Mouse (Mus musculus) CH12.LX (cell line): ENCODE results near the gene Cyth3. TPM values are rescaled to one million over a fixed set of nuclear protein-coding genes. Genes with fewer than 3 reads are reported as not detected.

ENCODE experiments used
- DNase-seq: peaks from one replicate; pipeline ENCODE4 v3.0.0-alpha.2; 2013; ENCODE audit errors: extremely low read depth
- H3K27ac ChIP-seq: 2 replicates; pipeline ENCODE4 v1.5.1; 2012; ENCODE audit warnings: low read depth, mild to moderate bottlenecking, control low read depth, moderate library complexity; ENCODE audit not compliant: insufficient read depth
- H3K27me3 ChIP-seq: replicated peaks from 2 replicates; pipeline ENCODE3; 2012; ENCODE audit warnings: inconsistent platforms
- H3K36me3 ChIP-seq, 2 experiments: replicated peaks in 1 of 2; 2 replicates each; pipeline versions ENCODE3 to v1.6.1; 2012; ENCODE audit warnings: inconsistent platforms in 1 of 2, low read length in 1 of 2, mild to moderate bottlenecking in 1 of 2, mixed read lengths in 1 of 2, moderate library complexity in 1 of 2; ENCODE audit not compliant: control insufficient read depth in 1 of 2, insufficient read depth in 1 of 2
- H3K4me1 ChIP-seq, 2 experiments: 2 replicates each; pipeline ENCODE4 v1.6.1; 2012; ENCODE audit warnings: inconsistent platforms in 1 of 2, moderate library complexity in 1 of 2; ENCODE audit not compliant: insufficient read depth in 2 of 2, control insufficient read depth in 1 of 2
- H3K4me2 ChIP-seq: 2 replicates; pipeline ENCODE4 v1.6.1; 2012; ENCODE audit warnings: low read depth, mild to moderate bottlenecking, control low read depth; ENCODE audit not compliant: poor library complexity, insufficient read depth, severe bottlenecking
- H3K4me3 ChIP-seq, 3 experiments: fragments of 150-350 bp in 1 of 3; sonication (generic) in 1 of 3; replicated peaks in 1 of 3; 2 replicates each; pipeline versions ENCODE3 to v1.5.1; 2011 to 2012; ENCODE audit warnings: low read depth in 2 of 3, low read length in 2 of 3, mild to moderate bottlenecking in 2 of 3, moderate library complexity in 2 of 3, control low read depth in 1 of 3, improper control_type of control experiment in 1 of 3, inconsistent platforms in 1 of 3, mixed read lengths in 1 of 3; ENCODE audit not compliant: poor library complexity in 1 of 3
- H3K79me2 ChIP-seq: replicated peaks from 2 replicates; pipeline ENCODE4 v1.6.1; 2012; ENCODE audit warnings: mild to moderate bottlenecking, moderate library complexity; ENCODE audit not compliant: control insufficient read depth, poor library complexity, insufficient read depth, severe bottlenecking; ENCODE audit errors: extremely low read depth
- H3K9ac ChIP-seq: 2 replicates; pipeline ENCODE4 v1.6.1; 2012; ENCODE audit warnings: low read depth, mild to moderate bottlenecking, control low read depth, moderate library complexity; ENCODE audit not compliant: insufficient read depth
- H3K9me3 ChIP-seq: replicated peaks from 2 replicates; pipeline ENCODE3; 2012; ENCODE audit warnings: low read length, inconsistent platforms, mixed read lengths
- CTCF ChIP-seq, 2 experiments: IDR thresholded peaks in 1 of 2; conservative IDR thresholded peaks in 1 of 2; 2 replicates each; pipeline ENCODE4 v1.5.1; 2011 to 2012; ENCODE audit warnings: low read depth in 2 of 2, low read length in 2 of 2, improper control_type of control experiment in 1 of 2, inconsistent platforms in 1 of 2, mild to moderate bottlenecking in 1 of 2, moderate library complexity in 1 of 2
- E2F4 ChIP-seq: IDR thresholded peaks from 2 replicates; pipeline ENCODE4 v1.6.1; 2011; ENCODE audit warnings: low read depth, low read length, improper control_type of control experiment; ENCODE audit not compliant: insufficient replicate concordance
- GABPA ChIP-seq: IDR thresholded peaks from 2 replicates; pipeline ENCODE4 v1.6.1; 2012; ENCODE audit warnings: low read depth, low read length, improper control_type of control experiment, inconsistent platforms; ENCODE audit not compliant: insufficient replicate concordance
- HCFC1 ChIP-seq: IDR thresholded peaks from 2 replicates; pipeline ENCODE4 v1.6.1; 2012; ENCODE audit warnings: low read depth, mild to moderate bottlenecking, inconsistent platforms, low read length, improper control_type of control experiment
- IRF4 ChIP-seq: IDR thresholded peaks from 2 replicates; pipeline ENCODE4 v1.6.1; 2014; ENCODE audit warnings: low read depth, mild to moderate bottlenecking, inconsistent platforms, low read length, improper control_type of control experiment
- JUN ChIP-seq: IDR thresholded peaks from 2 replicates; pipeline ENCODE4 v1.6.1; 2011; ENCODE audit warnings: low read depth, mild to moderate bottlenecking, low read length, improper control_type of control experiment, moderate library complexity; ENCODE audit not compliant: insufficient read depth
- KAT2A ChIP-seq: IDR thresholded peaks from 2 replicates; pipeline ENCODE4 v1.6.1; 2012; ENCODE audit warnings: low read length, improper control_type of control experiment, inconsistent platforms; ENCODE audit not compliant: insufficient replicate concordance
- MAFK ChIP-seq: IDR thresholded peaks from 2 replicates; pipeline ENCODE4 v1.6.1; 2011; ENCODE audit warnings: low read length, improper control_type of control experiment; ENCODE audit not compliant: insufficient replicate concordance
- MAZ ChIP-seq: IDR thresholded peaks from 2 replicates; pipeline ENCODE4 v1.6.1; 2012; ENCODE audit warnings: low read depth, mild to moderate bottlenecking, inconsistent platforms, low read length, improper control_type of control experiment, moderate library complexity
- MEF2A ChIP-seq: IDR thresholded peaks from 2 replicates; pipeline ENCODE4 v1.6.1; 2014; ENCODE audit warnings: low read depth, mild to moderate bottlenecking, inconsistent platforms, low read length, improper control_type of control experiment, borderline replicate concordance
- PAX5 ChIP-seq: IDR thresholded peaks from 2 replicates; pipeline ENCODE4 v1.6.1; 2012; ENCODE audit warnings: low read length, inconsistent platforms, mixed read lengths
- RAD21 ChIP-seq: IDR thresholded peaks from 2 replicates; pipeline ENCODE4 v1.6.1; 2011; ENCODE audit warnings: low read depth, mild to moderate bottlenecking, low read length, improper control_type of control experiment, moderate library complexity
- RCOR1 ChIP-seq: conservative IDR thresholded peaks from 2 replicates; pipeline ENCODE4 v1.6.1; 2012; ENCODE audit warnings: low read depth, mild to moderate bottlenecking, inconsistent platforms, low read length, improper control_type of control experiment
- SIN3A ChIP-seq: IDR thresholded peaks from 2 replicates; pipeline ENCODE4 v1.6.1; 2012; ENCODE audit warnings: low read length, improper control_type of control experiment, inconsistent platforms
- SMC3 ChIP-seq: IDR thresholded peaks from 2 replicates; pipeline ENCODE4 v1.6.1; 2011; ENCODE audit warnings: low read depth, low read length, improper control_type of control experiment
- TCF12 ChIP-seq: IDR thresholded peaks from 2 replicates; pipeline ENCODE4 v1.6.1; 2014; ENCODE audit warnings: low read depth, mild to moderate bottlenecking, inconsistent platforms, low read length, improper control_type of control experiment
- UBTF ChIP-seq: IDR thresholded peaks from 2 replicates; pipeline ENCODE4 v1.6.1; 2012; ENCODE audit warnings: low read depth, mild to moderate bottlenecking, inconsistent platforms, low read length, improper control_type of control experiment, moderate library complexity
- USF2 ChIP-seq: conservative IDR thresholded peaks from 2 replicates; pipeline ENCODE4 v1.6.1; 2011; ENCODE audit warnings: low read depth, low read length, improper control_type of control experiment
- ZKSCAN1 ChIP-seq: IDR thresholded peaks from 2 replicates; pipeline ENCODE4 v1.6.1; 2012; ENCODE audit warnings: low read depth, inconsistent platforms, low read length, improper control_type of control experiment, borderline replicate concordance
- ZMIZ1 ChIP-seq: IDR thresholded peaks from 2 replicates; pipeline ENCODE4 v1.6.1; 2012; ENCODE audit warnings: low read depth, mild to moderate bottlenecking, inconsistent platforms, low read length, improper control_type of control experiment
- ZNF384 ChIP-seq: IDR thresholded peaks from 2 replicates; pipeline ENCODE4 v1.6.1; 2012; ENCODE audit warnings: low read depth, low read length, improper control_type of control experiment, inconsistent platforms
- dilution Hi-C: fragments of 300-500 bp; cut with MboI; formaldehyde crosslinking; loops from 2 replicates; pipeline ENCODE4 v1.14.3; 2020; ENCODE audit warnings: low sequenced_read_pairs; ENCODE audit not compliant: extremely low pct_unique_long_range_greater_than_20kb, extremely low pct_ligation_motif_present
- in situ Hi-C: fragments of 300-500 bp; cut with MboI; formaldehyde crosslinking; loops from 3 replicates; pipeline ENCODE4 v1.14.3; 2019; ENCODE audit warnings: low sequenced_read_pairs, low pct_ligation_motif_present, low pct_unique_long_range_greater_than_20kb, mixed read lengths
- polyA plus RNA-seq: library from polyadenylated mRNA; unstranded; fragments of >175 nt; gene quantifications from 2 replicates; pipeline ENCODE4 v1.2.1, GENCODE M21; 2012; ENCODE audit warnings: low read depth; ENCODE audit not compliant: insufficient read length
- total RNA-seq, 2 experiments: library from RNA; depleted of rRNA; stranded (reverse); fragments of 300-350 nt in 1 of 2; fragments of >200 nt in 1 of 2; gene quantifications; 2 replicates each; pipeline ENCODE4 v1.2.3; 2012 to 2014

Cyth3 gene
- total and polyA plus RNA-seq, 3 experiments = 3.3 to 5.4 (median 4.8) TPM

GRCm38 (mm10) chr5:143705659-143705982, 83.4 kb downstream of the Cyth3 start:
- Histone ChIP-seq H3K4me2 (no peak overlapping the region), H3K27ac (peak overlapping the region; percentile 5; the same call in 1 of the 2 replicates), H3K9ac (no peak overlapping the region), H3K4me1 (peaks cover 16 to 32% of the 10 kb centered on the region in 2 experiments), H3K27me3 (no peaks in the 10 kb centered on the region), H3K4me3 (no peak overlapping the region), H3K9me3 (no peaks in the 10 kb centered on the region), H3K79me2 (no peaks in the 10 kb centered on the region), H3K36me3 (peaks cover 0 to 50% of the 10 kb centered on the region in 2 experiments)
- TF ChIP-seq ZNF384 = no peak
- TF ChIP-seq KAT2A = no peak
- TF ChIP-seq UBTF = no peak
- TF ChIP-seq HCFC1 = no peak
- TF ChIP-seq USF2 = no peak
- TF ChIP-seq GABPA = no peak
- no peak for DNase-seq
- dilution Hi-C loops = no loop called here
- in situ Hi-C loops = no loop called here

- H3K4me1 ChIP-seq = peaks cover 16 to 32% of the 10 kb centered on the region in 2 experiments
- in situ Hi-C loops = no loop called here
- DNase-seq = no peak
- H3K27ac ChIP-seq = no peak overlapping the region; the same call in 1 of the 2 replicates
- no peak overlapping the region for H3K4me3 ChIP-seq
- no peak overlapping the region for H3K4me2 ChIP-seq
- TF ChIP-seq RAD21 (no peak), MEF2A (no peak), TCF12 (no peak), JUN (no peak), E2F4 (no peak), PAX5 (no peak), MAZ (no peak), CTCF (conservative IDR thresholded peaks at IDR 0.05 in 1 of 2, IDR thresholded peaks at IDR 0.05 in 1 of 2; ENCODE audit: low read depth in 2 of 2, low read length in 2 of 2) (no peak), SMC3 (no peak), IRF4 (no peak), MAFK (no peak), ZNF384 (no peak), USF2 (no peak), HCFC1 (no peak), ZKSCAN1 (no peak), SIN3A (no peak), RCOR1 (no peak), ZMIZ1 (no peak)
- dilution Hi-C loops = no loop called here
- no peaks in the 10 kb centered on the region for H3K9me3 ChIP-seq
- no peaks in the 10 kb centered on the region for H3K27me3 ChIP-seq
- H3K9ac ChIP-seq = no peak overlapping the region
- peaks cover 2 to 53% of the 10 kb centered on the region in 2 experiments for H3K36me3 ChIP-seq
- no peaks in the 10 kb centered on the region for H3K79me2 ChIP-seq
Measured at GRCm38 (mm10) chr5:143706030-143706821, 84.0 kb downstream of the Cyth3 start.
